Mouse (Mus musculus): ENCODE data around the gene Trim75.

DNA sequence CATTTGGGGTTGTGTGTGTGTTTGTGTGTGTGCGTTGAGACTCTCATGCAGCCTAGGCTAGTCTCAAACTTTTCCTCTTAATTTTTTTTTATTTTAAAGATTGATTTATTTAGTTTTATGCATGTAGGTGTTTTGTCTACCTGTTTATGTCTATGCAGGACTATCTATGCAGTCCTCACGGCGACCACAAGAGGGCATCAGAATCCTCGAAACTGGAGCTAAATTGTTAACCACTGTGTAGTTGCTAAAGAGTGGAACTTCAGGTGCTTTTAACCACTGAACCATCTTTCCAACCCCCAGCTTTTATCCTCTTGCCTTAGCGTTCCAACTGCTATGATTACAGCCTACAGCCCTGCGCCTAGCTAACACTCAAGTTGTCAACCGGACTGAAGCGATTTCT lies 34.9 kb upstream of the Trim75 start:
- TF ChIP-seq USF1 (IDR thresholded peaks at IDR 0.05; ENCODE audit: low read depth) (no peak), CTCF (IDR thresholded peaks at IDR 0.05; ENCODE audit: control insufficient read depth, insufficient read depth, insufficient read length) (no peak)

All from C2C12 (cell line).